Mouse (Mus musculus) cerebellum, adult 2 months (tissue): ENCODE data around the gene Cyp4f39. TPM values are rescaled to one million over a fixed set of nuclear protein-coding genes. Genes with fewer than 3 reads are reported as not detected.
"Not testable (repeated sequence)": the region's sequence is repeated elsewhere in the genome, so short reads cannot be mapped to it uniquely, and the experiment has no call there.

ENCODE experiments used
- DNase-seq, 2 experiments: peaks; one replicate each; pipeline ENCODE4 v3.0.0; 2021
- H3K27ac ChIP-seq: fragments of 200-500 bp; 2 replicates; pipeline ENCODE4 v1.5.1; 2012; ENCODE audit warnings: low read length, control low read depth, inconsistent platforms; ENCODE audit not compliant: insufficient read depth
- H3K27me3 ChIP-seq: fragments of 200-500 bp; 2 replicates; pipeline ENCODE4 v1.6.1; 2012; ENCODE audit warnings: inconsistent platforms, mild to moderate bottlenecking, low read length, moderate library complexity; ENCODE audit not compliant: control insufficient read depth, insufficient read depth
- H3K4me1 ChIP-seq: fragments of 200-500 bp; 2 replicates; pipeline ENCODE4 v1.6.1; 2011; ENCODE audit warnings: low read length; ENCODE audit not compliant: control insufficient read depth, insufficient read depth
- H3K4me3 ChIP-seq: fragments of 200-500 bp; replicated peaks from 2 replicates; pipeline ENCODE3; 2011; ENCODE audit warnings: mild to moderate bottlenecking, low read depth, low read length, control low read depth; ENCODE audit not compliant: insufficient read depth
- CTCF ChIP-seq: fragments of 200-500 bp; IDR thresholded peaks from 2 replicates; pipeline ENCODE4 v1.5.1; 2011; ENCODE audit warnings: low read depth, mild to moderate bottlenecking, control low read depth, low read length, moderate library complexity, borderline replicate concordance; ENCODE audit not compliant: insufficient read depth
- POLR2A ChIP-seq: fragments of 200-500 bp; IDR thresholded peaks from 2 replicates; pipeline ENCODE4 v1.6.1; 2011; ENCODE audit warnings: low read length, control low read depth, borderline replicate concordance; ENCODE audit not compliant: insufficient read depth
- WGBS: fragments of 180-500 bp; shearing (Covaris S2); methylation state at CpG from one replicate; pipeline ENCODE4 v1.1.7; 2018; 5-methylcytosine and 5-hydroxymethylcytosine counted together
- polyA plus RNA-seq: library from polyadenylated mRNA; depleted of rRNA; stranded (reverse); fragments of >200 nt; gene quantifications from 2 replicates; pipeline ENCODE4 v1.2.3, GENCODE M21; 2012

Cyp4f39 gene
- polyA plus RNA-seq, 1 experiment: 0.18 TPM

DNA sequence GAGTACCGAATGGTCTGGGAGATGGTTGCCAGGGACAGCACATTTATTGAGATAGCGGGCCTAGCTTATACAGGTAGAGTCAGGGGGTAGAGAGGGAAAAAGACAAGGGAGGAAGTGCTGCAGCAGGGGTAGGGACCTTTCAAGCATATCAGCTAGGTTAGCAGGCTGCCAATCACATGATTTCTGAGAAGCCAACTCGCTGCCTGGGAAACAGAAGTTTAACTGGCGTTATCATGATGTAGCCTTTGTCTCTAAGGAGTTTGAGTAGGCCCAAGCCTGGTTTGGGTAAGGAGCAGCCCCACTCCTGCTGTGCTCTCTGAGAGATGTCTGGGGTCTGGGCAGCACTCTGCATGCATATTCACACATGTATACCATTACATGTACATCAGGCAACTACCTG is 69.9 kb downstream of the Cyp4f39 start:
- TF ChIP-seq POLR2A (no peak), CTCF (no peak)
- Histone ChIP-seq H3K27ac (no peak overlapping the region), H3K4me1 (no peaks in the 10 kb centered on the region), H3K4me3 (no peak overlapping the region), H3K27me3 (no peaks in the 10 kb centered on the region)
- 84% methylated on average over 4 of the region's 4 CpGs for WGBS
- no peak for DNase-seq

DNA sequence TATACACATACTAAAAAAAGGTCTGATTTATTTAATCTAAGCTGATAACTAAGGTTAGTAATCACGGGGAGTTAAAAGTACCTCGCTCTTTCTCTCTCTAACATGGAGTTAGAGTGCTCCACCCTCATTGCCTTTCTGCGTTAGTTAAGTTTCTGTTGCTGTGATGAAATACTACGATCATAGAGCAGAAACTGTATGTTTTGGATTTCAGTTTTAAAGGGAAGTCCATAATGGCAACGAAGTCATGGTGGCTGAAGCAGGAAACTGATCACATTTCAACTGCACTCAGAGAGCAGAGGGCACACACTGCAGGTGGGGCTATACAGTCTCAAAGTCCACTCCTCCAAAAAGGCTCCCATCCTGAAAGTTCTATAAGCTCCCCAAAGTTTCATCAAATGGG is 70.3 kb downstream of the Cyp4f39 start:
- Histone ChIP-seq H3K27ac (no peak overlapping the region), H3K4me1 (no peaks in the 10 kb centered on the region), H3K4me3 (no peak overlapping the region), H3K27me3 (no peaks in the 10 kb centered on the region)
- TF ChIP-seq CTCF (no peak), POLR2A (no peak)
- WGBS: 86% methylated on average over 5 of the region's 5 CpGs
- no peak for DNase-seq

GRCm38 (mm10) chr17:32523895-32524294 is 71.4 kb downstream of the Cyp4f39 start:
- Histone ChIP-seq H3K4me3 (no peak overlapping the region), H3K27me3 (no peaks in the 10 kb centered on the region), H3K4me1 (no peaks in the 10 kb centered on the region), H3K27ac (no peak overlapping the region)
- 91% methylated on average over 11 of the region's 11 CpGs for WGBS
- TF ChIP-seq CTCF (no peak), POLR2A (no peak)
- no peak for DNase-seq

DNA sequence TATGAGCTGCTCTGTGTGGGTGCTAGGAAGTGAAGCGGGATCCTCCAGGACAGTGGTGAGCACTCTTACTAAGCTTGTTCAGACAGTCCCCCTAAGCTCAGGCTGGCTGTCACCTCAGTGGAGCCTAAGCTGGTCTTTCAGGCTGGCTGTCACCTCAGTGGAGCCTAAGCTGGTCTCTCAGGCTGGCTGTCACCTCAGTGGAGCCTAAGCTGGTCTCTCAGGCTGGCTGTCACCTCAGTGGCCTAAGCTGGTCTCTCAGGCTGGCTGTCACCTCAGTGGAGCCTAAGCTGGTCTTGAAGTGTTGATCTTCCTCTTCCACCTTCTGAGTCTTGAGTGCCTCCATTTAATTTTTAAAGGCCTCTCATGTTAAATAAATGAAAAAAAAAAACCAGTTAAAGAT is 73.8 kb downstream of the Cyp4f39 start:
- H3K27me3 ChIP-seq, DNase-seq, H3K4me3 ChIP-seq, H3K4me1 ChIP-seq, H3K27ac ChIP-seq: not testable (repeated sequence)
- WGBS: 89% methylated on average over 1 of the region's 1 CpGs

- no peak overlapping the region for H3K27ac ChIP-seq
- H3K4me1 ChIP-seq: no peaks in the 10 kb centered on the region
- no peak overlapping the region for H3K4me3 ChIP-seq
- no peaks in the 10 kb centered on the region for H3K27me3 ChIP-seq
- DNase-seq: peak; percentile 8 to 15
- no peak for TF ChIP-seq CTCF
- 83% methylated on average over 11 of the region's 11 CpGs for whole genome bisulfite sequencing
These were observed 75.2 kb downstream of the Cyp4f39 start for GRCm38 (mm10) chr17:32527748-32528147.

DNA sequence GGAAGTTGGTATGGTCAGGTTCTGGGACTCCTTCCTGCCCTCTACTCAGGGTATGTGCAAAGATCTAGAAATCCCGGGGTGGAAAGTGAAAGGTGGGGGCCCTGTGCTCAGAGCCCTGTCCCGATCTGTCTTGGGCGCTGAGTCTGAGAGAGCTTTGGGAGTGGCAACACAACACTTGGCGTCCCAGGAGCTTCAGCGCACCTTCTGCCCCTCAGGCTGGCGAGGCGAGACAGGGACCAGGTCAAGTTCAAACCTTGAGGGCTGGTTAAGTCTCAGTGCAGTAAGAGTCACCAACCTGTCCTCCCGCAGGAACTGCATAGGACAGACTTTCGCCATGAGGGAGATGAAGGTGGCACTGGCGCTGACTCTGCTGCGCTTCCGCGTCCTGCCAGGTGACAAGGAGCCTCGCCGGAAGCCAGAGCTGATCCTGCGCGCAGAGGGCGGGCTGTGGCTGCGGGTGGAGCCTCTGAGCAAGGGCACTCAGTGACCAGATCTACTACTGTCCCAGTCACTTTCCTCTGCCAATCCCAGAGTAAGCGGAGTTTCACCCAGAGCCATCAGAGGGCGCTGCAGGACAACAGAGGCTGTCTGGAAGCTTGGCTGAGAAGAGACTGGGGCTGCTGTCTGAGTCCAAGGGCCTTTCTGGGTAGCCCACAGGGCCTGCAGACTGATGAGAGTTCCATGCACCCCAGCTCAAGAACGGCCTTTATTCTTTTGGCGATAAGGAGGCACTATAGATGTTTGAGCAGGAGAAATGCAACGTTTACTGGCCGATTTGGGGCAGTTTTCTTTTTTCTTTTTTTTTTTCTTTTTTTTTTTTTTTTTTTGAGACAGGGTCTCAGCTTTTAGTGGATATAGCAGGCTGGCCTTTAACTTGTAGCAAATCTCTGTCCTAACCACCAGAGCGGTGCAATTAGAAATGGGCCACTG is 76.2 kb downstream of the Cyp4f39 start:
- Histone ChIP-seq H3K27me3 (no peaks in the 10 kb centered on the region), H3K4me3 (peak overlapping the region; percentile 64), H3K4me1 (no peaks in the 10 kb centered on the region), H3K27ac (peak overlapping the region; percentile 26; the same call in 1 of the 2 replicates)
- peak; percentile 90 for TF ChIP-seq CTCF
- TF ChIP-seq POLR2A: peak; percentile 57; the same call in 1 of the 2 replicates
- 14% methylated on average over 26 of the region's 26 CpGs for WGBS
- peak; percentile 94 to 96 for DNase-seq

DNA sequence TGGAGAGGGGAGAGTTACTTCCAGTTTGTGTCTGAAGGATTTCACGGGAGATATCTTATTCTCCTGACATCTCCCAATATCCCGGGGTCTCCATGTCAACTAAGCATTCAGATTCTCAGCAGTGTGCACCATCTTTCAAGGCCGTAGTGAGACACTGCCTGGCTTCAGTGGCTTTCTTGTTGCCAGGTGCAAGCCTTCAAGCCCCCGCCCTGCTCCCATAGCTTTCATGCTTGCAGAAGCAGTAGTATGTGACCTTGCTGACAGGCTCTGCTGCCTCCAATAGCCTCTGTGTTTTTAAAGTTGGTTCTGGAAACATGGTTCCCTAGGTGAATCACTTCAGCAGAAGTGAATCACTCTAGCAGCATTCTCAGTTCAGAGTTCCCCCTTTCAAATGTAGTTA is 79.8 kb downstream of the Cyp4f39 start:
- not testable (repeated sequence) for DNase-seq, H3K4me3 ChIP-seq, H3K27ac ChIP-seq, H3K27me3 ChIP-seq, H3K4me1 ChIP-seq
- 21% methylated on average over 4 of the region's 4 CpGs for WGBS

DNA sequence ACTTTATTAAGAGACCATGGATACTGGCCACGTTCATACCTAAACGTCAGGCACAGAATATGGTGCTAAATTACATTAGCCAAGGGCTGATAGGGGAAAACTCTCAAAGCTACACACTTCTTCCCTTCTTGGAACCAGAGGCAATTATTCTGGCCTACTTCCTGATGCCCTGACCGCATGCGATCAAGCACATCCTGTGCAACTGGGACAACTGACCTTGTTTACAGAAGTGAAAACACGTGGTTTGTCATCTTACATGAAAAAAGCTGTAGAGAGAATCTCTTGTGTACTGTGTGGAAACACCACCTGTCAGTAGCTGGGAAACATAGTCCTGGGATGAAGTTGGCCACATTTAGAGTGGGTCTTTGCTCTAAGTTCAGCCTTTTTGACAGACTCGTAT is 81.5 kb downstream of the Cyp4f39 start:
- DNase-seq: no peak
- no peak overlapping the region for H3K27ac ChIP-seq
- H3K4me3 ChIP-seq: no peak overlapping the region
- TF ChIP-seq CTCF: no peak
- no peak for TF ChIP-seq POLR2A
- H3K4me1 ChIP-seq: no peaks in the 10 kb centered on the region; the same call in 1 of the 2 replicates
- WGBS: 79% methylated on average over 6 of the region's 6 CpGs
- no peaks in the 10 kb centered on the region for H3K27me3 ChIP-seq
